Mouse (Mus musculus) stomach, postnatal 0 days (tissue): ENCODE results near the gene Ptgr1. TPM values are rescaled to one million over a fixed set of nuclear protein-coding genes. Genes with fewer than 3 reads are reported as not detected.
A peak's percentile ranks its signal among the peaks of the same experiment; 100 is the strongest.

Experiments
- ATAC-seq: fragments of 200-750 bp; cut with Nextera tagmentation; 2 replicates; pipeline ENCODE4 v1.8.0; 2017; ENCODE audit not compliant: low FRiP score, low TSS enrichment
- DNase-seq: peaks from one replicate; pipeline ENCODE4 v3.0.0-alpha.2; 2016; ENCODE audit warnings: low spot score
- H3K27ac ChIP-seq: fragments of 300-500 bp; sonication (generic); replicated peaks from 2 replicates; pipeline ENCODE4 v1.5.1; 2014; ENCODE audit warnings: mild to moderate bottlenecking, control low read depth
- H3K27me3 ChIP-seq: fragments of 300-500 bp; sonication (generic); 2 replicates; pipeline ENCODE4 v1.6.1; 2014; ENCODE audit warnings: low read length; ENCODE audit not compliant: control insufficient read depth, insufficient read depth
- H3K36me3 ChIP-seq: fragments of 300-500 bp; sonication (generic); 2 replicates; pipeline ENCODE4 v1.6.1; 2014; ENCODE audit warnings: low read length, mixed read lengths; ENCODE audit not compliant: control insufficient read depth, insufficient read depth
- H3K4me1 ChIP-seq: fragments of 300-500 bp; sonication (generic); replicated peaks from 2 replicates; pipeline ENCODE4 v1.6.1; 2014; ENCODE audit warnings: antibody characterized with exemption; ENCODE audit not compliant: control insufficient read depth, insufficient read depth
- H3K4me2 ChIP-seq: fragments of 300-500 bp; sonication (generic); replicated peaks from 2 replicates; pipeline ENCODE4 v1.6.1; 2014; ENCODE audit warnings: low read depth, mild to moderate bottlenecking, control low read depth, moderate library complexity
- H3K4me3 ChIP-seq: fragments of 300-500 bp; sonication (generic); 2 replicates; pipeline ENCODE4 v1.5.1; 2014; ENCODE audit warnings: low read depth, low read length, control low read depth
- H3K9ac ChIP-seq: fragments of 300-500 bp; sonication (generic); 2 replicates; pipeline ENCODE4 v1.6.1; 2014; ENCODE audit warnings: mild to moderate bottlenecking, low read length, control low read depth, mixed read lengths
- H3K9me3 ChIP-seq: fragments of 300-500 bp; sonication (generic); 2 replicates; pipeline ENCODE4 v1.6.1; 2016; ENCODE audit warnings: low read length; ENCODE audit not compliant: control insufficient read depth
- CTCF ChIP-seq: IDR thresholded peaks from 2 replicates; pipeline ENCODE4 v1.5.1; 2016; ENCODE audit warnings: antibody characterized with exemption, low read depth, mild to moderate bottlenecking, moderate library complexity
- EP300 ChIP-seq: optimal IDR thresholded peaks from 2 replicates; pipeline ENCODE3; 2016; ENCODE audit warnings: antibody characterized with exemption
- WGBS: fragments of 180-500 bp; shearing (Covaris S2); extraction: QIAGEN DNeasy Blood & Tissue Kit; methylation state at CpG from one replicate; pipeline ENCODE4 v1.1.7; 2014; 5-methylcytosine and 5-hydroxymethylcytosine counted together
- polyA plus RNA-seq: library from polyadenylated mRNA; unstranded; fragments of >200 nt; fragmentation: Nextera tagmentation; extraction: Ambion mirVana; gene quantifications from 2 replicates; pipeline ENCODE4 v1.2.1, GENCODE M21; 2015

The Ptgr1 gene
- polyA plus RNA-seq, 1 experiment from 2014 or later = 454 TPM

DNA sequence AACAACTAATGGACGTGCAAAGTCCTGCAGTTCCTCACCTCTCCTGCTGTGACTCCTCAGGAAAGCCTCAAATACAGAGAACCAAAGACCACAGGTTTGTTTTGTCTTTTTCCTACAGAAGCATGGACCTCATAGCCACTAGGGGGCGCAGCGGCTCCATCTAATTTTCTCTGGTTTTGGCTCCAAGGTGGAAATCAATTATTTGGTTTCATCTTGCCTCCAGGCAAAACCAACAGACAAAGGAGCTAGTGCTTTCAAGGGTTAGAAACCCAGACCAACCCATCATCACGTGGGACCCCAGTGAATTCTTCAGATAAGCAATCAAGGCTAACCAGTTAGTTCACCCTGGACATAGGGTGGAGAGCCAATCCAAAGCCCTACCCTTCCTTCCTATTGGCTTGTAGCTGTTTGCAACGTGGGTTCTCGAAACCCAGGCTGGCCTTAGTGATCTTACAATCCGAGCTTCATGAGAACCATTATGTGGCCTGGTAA lies 1.7 kb downstream of the Ptgr1 start:
- ATAC-seq = peak; percentile 80
- H3K4me1 ChIP-seq = no peaks in the 10 kb centered on the region
- no peak overlapping the region for H3K9ac ChIP-seq
- peak overlapping the region; percentile 45; the same call in 1 of the 2 replicates for H3K27ac ChIP-seq
- WGBS = 13% methylated on average over 7 of the region's 7 CpGs
- 0 out of 2 replicates have a peak overlapping the region, but pooled peaks have one; percentile 8 for H3K4me3 ChIP-seq
- no peaks in the 10 kb centered on the region for H3K36me3 ChIP-seq
- peak; percentile 89 for DNase-seq
- H3K27me3 ChIP-seq = no peaks in the 10 kb centered on the region
- TF ChIP-seq CTCF (peak; percentile 94), EP300 (peak; percentile 50)
- H3K9me3 ChIP-seq = no peaks in the 10 kb centered on the region
- peak overlapping the region; percentile 32; the same call in 1 of the 2 replicates for H3K4me2 ChIP-seq

DNA sequence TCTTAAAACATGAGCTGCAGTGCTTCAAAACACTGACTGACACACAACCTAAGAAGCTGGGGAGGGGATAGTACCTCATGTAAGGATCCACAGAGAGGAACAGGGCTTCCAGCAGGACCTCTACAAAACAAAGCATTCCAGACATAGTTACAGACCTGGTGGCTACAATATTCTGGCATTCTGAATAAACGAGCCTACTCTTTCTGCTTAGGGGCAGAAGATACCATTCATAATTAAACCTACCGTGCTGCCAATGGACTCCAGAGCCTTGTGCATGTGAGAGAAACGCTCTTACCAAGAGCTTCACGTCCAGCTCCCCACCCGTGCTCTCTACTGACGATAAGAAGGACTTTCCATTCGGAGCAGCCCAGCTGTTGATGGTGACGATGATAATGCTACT lies 4.1 kb downstream of the Ptgr1 start:
- Histone ChIP-seq H3K36me3 (no peaks in the 10 kb centered on the region; the same call in 1 of the 2 replicates), H3K27me3 (no peaks in the 10 kb centered on the region), H3K4me2 (no peak overlapping the region), H3K4me1 (no peaks in the 10 kb centered on the region), H3K9ac (no peak overlapping the region), H3K9me3 (no peaks in the 10 kb centered on the region), H3K27ac (no peak overlapping the region), H3K4me3 (no peak overlapping the region)
- 88% methylated on average over 8 of the region's 8 CpGs for WGBS
- DNase-seq (no peak), ATAC-seq (no peak)
- TF ChIP-seq CTCF = no peak
- TF ChIP-seq EP300 = no peak

DNA sequence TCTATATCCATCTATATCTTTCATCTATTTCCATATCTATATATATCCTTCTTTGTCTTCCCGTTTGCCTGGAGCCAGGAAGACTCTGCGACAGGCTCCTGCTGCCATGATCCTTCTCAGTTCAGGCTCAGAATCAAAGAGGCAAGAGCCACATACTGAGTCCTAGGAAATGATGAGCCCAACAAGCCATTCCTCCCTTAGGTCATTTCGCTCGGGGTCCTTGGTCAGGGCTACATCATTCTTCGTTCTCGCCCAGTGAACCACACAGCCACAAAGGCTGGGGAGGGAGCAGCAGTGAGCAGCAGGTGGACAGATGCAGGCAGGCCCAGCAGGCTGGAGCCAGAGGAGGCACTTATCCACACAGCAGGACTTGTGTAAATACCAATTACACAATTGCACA lies 5.5 kb downstream of the Ptgr1 start:
- no peak overlapping the region for H3K9ac ChIP-seq
- no peaks in the 10 kb centered on the region for H3K9me3 ChIP-seq
- no peak overlapping the region for H3K4me3 ChIP-seq
- TF ChIP-seq CTCF (no peak), EP300 (no peak)
- H3K36me3 ChIP-seq = no peaks in the 10 kb centered on the region; the same call in 1 of the 2 replicates
- no peak for DNase-seq
- no peak for ATAC-seq
- H3K27me3 ChIP-seq = no peaks in the 10 kb centered on the region
- H3K27ac ChIP-seq = no peak overlapping the region
- H3K4me1 ChIP-seq = no peaks in the 10 kb centered on the region
- no peak overlapping the region for H3K4me2 ChIP-seq
- WGBS = 85% methylated on average over 6 of the region's 6 CpGs

DNA sequence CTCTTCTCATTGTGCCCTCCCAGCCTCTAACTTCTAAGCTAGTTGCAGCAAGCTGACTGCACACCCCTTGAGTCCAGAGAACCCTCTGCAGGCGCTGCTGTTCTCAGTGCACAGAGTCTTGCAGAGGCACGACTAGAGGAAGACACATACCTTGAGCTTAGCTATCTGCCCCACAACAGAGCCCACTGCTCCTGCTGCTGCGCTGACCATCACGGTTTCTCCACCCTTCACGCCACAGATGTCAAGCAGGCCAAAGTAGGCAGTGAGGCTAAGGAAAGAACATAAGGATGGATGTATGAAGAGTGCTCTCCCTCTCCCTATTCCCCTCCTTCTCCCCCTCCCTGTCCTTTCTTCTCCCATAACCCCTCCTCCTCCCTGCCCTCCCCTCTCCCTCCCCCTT lies 11.2 kb downstream of the Ptgr1 start:
- Histone ChIP-seq H3K9ac (no peak overlapping the region), H3K9me3 (no peaks in the 10 kb centered on the region), H3K27me3 (no peaks in the 10 kb centered on the region), H3K36me3 (peaks cover 5% of the 10 kb centered on the region), H3K27ac (no peak overlapping the region), H3K4me1 (no peaks in the 10 kb centered on the region), H3K4me2 (no peak overlapping the region), H3K4me3 (no peak overlapping the region)
- DNase-seq (peak; percentile 11), ATAC-seq (no peak)
- WGBS = 78% methylated on average over 5 of the region's 5 CpGs
- TF ChIP-seq CTCF (no peak), EP300 (no peak)

DNA sequence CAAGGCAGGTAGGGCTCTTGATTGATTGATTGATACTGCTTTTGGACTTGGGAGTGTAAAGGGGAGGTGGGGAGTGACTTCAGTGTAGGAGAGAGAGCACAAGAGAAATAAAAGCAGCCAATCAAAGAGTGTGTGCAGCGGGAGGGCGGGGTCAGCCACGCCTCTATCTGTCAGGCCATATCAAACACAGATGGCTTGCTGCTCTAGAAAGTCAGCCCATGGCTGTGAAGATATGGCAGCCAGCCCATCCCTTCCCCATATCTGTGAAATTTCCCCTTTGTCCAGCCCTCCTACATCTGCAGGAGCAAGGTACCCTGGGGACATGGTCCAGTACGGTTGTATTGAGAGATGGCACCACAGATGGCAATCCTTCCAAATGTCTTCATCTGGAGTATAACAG lies 16.2 kb downstream of the Ptgr1 start:
- H3K4me1 ChIP-seq = no peaks in the 10 kb centered on the region
- H3K36me3 ChIP-seq = peaks cover 4% of the 10 kb centered on the region; the same call in 1 of the 2 replicates
- no peak overlapping the region for H3K9ac ChIP-seq
- H3K9me3 ChIP-seq = no peaks in the 10 kb centered on the region
- no peaks in the 10 kb centered on the region for H3K27me3 ChIP-seq
- no peak for TF ChIP-seq EP300
- no peak for TF ChIP-seq CTCF
- 86% methylated on average over 4 of the region's 4 CpGs for WGBS
- H3K4me3 ChIP-seq = no peak overlapping the region
- H3K4me2 ChIP-seq = no peak overlapping the region
- no peak for ATAC-seq
- no peak overlapping the region for H3K27ac ChIP-seq
- DNase-seq = no peak

DNA sequence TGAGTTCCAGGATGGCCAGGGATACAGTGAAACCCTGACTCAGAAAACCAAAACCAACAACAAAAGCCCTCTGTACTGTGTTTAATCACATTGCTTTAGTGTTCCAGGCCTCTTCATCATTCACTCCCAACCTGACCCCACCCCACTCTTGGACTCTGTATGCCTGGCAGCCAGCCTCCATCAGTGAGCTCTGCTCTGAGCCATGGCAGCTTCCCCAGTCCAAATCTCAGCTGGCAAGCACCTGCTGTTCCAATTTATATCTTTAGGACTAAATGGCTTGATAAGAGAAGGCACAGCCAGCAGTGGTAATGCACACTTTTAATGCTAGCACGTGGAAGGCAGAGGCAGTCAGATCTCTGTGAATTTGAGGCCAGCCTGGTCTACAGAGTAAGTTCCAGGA lies 21.8 kb downstream of the Ptgr1 start:
- Histone ChIP-seq H3K4me1 (no peaks in the 10 kb centered on the region), H3K9me3 (no peaks in the 10 kb centered on the region), H3K9ac (no peak overlapping the region), H3K4me3 (no peak overlapping the region), H3K27ac (no peak overlapping the region), H3K27me3 (no peaks in the 10 kb centered on the region), H3K36me3 (no peaks in the 10 kb centered on the region), H3K4me2 (no peak overlapping the region)
- WGBS = 78% methylated on average over 1 of the region's 1 CpGs
- TF ChIP-seq CTCF (no peak), EP300 (no peak)
- ATAC-seq (peak; percentile 45), DNase-seq (no peak)
